Mouse (Mus musculus): Measurements from ENCODE around the gene Zfp940. TPM values are rescaled to one million over a fixed set of nuclear protein-coding genes. Genes with fewer than 3 reads are reported as not detected.

The Zfp940 gene
- polyA plus RNA-seq, 1 experiment: 2.0 TPM

GRCm38 (mm10) chr7:29829804-29830203, 23.7 kb downstream of the Zfp940 start:
- Histone ChIP-seq H3K27ac (replicated peaks; ENCODE audit: low read depth, low read length) (no peak overlapping the region), H3K4me1 (ENCODE audit: control insufficient read depth, insufficient read depth, insufficient read length, low read length) (no peaks in the 10 kb centered on the region), H3K4me3 (ENCODE audit: insufficient read depth, low read depth, low read length) (no peak overlapping the region)

GRCm38 (mm10) chr7:29828001-29828400, 25.5 kb downstream of the Zfp940 start:
- no peak overlapping the region for H3K4me3 ChIP-seq (ENCODE audit: insufficient read depth, low read depth, low read length)
- no peak overlapping the region for H3K27ac ChIP-seq (replicated peaks; ENCODE audit: low read depth, low read length)
- no peaks in the 10 kb centered on the region for H3K4me1 ChIP-seq (ENCODE audit: control insufficient read depth, insufficient read depth, insufficient read length, low read length)

DNA sequence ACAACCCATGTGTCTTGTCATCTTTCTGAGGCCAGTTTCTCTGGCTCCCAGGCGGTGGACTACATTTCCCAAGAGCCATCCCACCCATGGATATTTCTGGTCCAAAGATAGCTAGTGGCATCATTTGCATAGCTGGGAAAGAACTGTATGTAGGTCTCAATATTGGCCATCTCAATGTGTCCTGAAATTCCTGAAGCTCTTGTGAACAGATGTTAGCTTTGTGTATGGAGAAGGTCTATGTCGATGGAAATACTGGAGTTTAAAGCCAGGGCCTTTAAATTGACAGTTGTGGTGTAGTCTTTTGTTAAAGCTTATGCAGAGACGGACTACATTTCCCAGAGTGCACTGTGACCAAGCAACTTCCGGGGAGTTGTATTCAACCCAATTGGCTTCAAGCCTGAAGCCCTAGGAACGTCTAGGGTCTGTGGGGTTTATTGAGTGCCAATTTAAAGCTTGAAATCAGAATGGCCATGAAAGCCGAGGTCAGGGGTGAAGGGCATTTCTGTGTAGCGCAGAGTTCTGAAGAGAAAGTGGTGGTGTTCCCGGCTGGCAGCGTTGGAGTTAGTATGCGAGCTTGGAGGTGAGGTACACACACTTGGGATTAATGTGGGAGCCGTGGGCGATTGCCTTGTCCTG, 34.7 kb downstream of the Zfp940 start:
- Histone ChIP-seq H3K27ac (replicated peaks; ENCODE audit: low read depth, low read length) (peak overlapping the region; percentile 79), H3K4me1 (ENCODE audit: control insufficient read depth, insufficient read depth, insufficient read length, low read length) (peaks cover 9% of the 10 kb centered on the region; the same call in 1 of the 2 replicates), H3K4me3 (ENCODE audit: insufficient read depth, low read depth, low read length) (peak overlapping the region; percentile 85)

DNA sequence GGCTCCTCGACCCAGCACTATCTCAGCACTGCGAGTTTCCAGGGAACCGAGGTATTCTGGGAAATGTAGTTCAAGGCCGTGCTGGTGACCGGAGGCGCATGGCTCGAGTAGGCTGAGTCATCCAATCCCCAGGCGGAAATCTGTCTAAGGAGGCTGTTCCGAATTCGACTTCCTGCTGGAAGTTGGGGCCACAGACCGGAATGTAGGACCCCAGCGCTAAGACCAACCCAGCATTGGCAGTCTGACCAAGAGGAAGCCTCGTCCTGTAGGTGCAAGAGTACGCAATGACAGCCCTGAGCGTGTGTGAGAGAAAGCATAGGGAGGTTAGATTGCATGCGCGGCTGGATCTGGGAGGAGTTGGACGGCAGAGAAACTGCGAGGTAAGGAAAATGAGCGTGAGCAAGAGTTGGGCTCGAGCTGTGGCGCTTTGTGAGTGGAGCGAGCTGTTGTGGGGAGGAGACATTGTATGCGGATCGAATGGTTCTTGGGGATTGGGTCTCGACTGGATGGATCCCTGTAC, 37.5 kb downstream of the Zfp940 start, which contains the start of gene Zfp790:
Zfp790 (plus strand) TSS at position 205 of the 520 bp plus-strand sequence.
- H3K4me3 ChIP-seq (ENCODE audit: insufficient read depth, low read depth, low read length): peak within 1 kb of the TSS; percentile 86
- peak within 1 kb of the TSS; percentile 91 for H3K27ac ChIP-seq (replicated peaks; ENCODE audit: low read depth, low read length)
- peaks cover 9% of the 10 kb centered on the region; the same call in 1 of the 2 replicates for H3K4me1 ChIP-seq (ENCODE audit: control insufficient read depth, insufficient read depth, insufficient read length, low read length)

- Histone ChIP-seq H3K4me3 (ENCODE audit: insufficient read depth, low read depth, low read length) (peak overlapping the region; percentile 67), H3K27ac (replicated peaks; ENCODE audit: low read depth, low read length) (peak overlapping the region; percentile 40; the same call in 1 of the 2 replicates), H3K4me1 (ENCODE audit: control insufficient read depth, insufficient read depth, insufficient read length, low read length) (peaks cover 9% of the 10 kb centered on the region; the same call in 1 of the 2 replicates)
Observed at GRCm38 (mm10) chr7:29815061-29815784, 38.2 kb downstream of the Zfp940 start.

DNA sequence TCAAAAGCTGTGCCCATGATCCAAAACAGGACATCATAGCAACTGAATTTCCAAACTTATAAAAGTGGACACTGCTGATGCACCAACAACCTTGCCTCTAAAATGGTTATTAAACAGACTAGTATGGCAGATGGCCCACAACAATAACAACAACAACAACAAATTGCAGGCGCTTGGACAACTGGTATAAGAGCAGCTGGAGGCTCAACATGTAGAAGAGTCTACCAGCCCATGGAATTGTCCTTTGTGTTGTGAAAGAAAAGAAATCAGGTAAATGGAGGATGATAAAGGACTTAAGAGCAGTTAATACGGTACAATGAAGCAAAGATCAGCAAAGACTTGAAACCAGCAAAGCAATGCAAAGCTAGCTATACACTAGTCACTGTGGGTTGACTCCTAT, 39.1 kb downstream of the Zfp940 start:
- H3K4me3 ChIP-seq (ENCODE audit: insufficient read depth, low read depth, low read length): no peak overlapping the region
- no peak overlapping the region for H3K27ac ChIP-seq (replicated peaks; ENCODE audit: low read depth, low read length)
- H3K4me1 ChIP-seq (ENCODE audit: control insufficient read depth, insufficient read depth, insufficient read length, low read length): peaks cover 9% of the 10 kb centered on the region; the same call in 1 of the 2 replicates

GRCm38 (mm10) chr7:29812244-29812643, 41.2 kb downstream of the Zfp940 start:
- Histone ChIP-seq H3K4me1 (ENCODE audit: control insufficient read depth, insufficient read depth, insufficient read length, low read length) (peaks cover 6% of the 10 kb centered on the region; the same call in 1 of the 2 replicates), H3K27ac (replicated peaks; ENCODE audit: low read depth, low read length) (no peak overlapping the region), H3K4me3 (ENCODE audit: insufficient read depth, low read depth, low read length) (no peak overlapping the region)

DNA sequence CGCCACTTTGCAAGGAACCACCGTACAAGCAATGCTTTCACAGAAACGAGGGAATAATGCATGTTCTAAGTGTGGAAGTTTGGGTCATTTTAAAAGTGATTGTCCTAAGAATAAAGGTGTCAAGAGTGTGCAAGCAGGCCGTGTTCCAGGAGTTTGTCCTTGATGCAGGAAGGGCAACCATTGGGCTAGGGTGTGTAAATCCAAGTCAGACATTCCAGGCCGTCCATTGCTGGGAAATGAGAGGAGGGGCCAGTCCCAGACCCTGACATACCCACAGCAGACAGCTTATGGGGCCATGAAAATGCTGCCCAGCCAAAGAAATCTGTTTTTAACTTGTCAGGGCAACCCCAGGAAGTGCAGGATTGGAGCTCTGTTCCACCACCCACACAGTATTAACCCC, 46.4 kb downstream of the Zfp940 start:
- Histone ChIP-seq H3K4me1 (ENCODE audit: control insufficient read depth, insufficient read depth, insufficient read length, low read length) (no peaks in the 10 kb centered on the region), H3K27ac (replicated peaks; ENCODE audit: low read depth, low read length) (no peak overlapping the region), H3K4me3 (ENCODE audit: insufficient read depth, low read depth, low read length) (no peak overlapping the region)

DNA sequence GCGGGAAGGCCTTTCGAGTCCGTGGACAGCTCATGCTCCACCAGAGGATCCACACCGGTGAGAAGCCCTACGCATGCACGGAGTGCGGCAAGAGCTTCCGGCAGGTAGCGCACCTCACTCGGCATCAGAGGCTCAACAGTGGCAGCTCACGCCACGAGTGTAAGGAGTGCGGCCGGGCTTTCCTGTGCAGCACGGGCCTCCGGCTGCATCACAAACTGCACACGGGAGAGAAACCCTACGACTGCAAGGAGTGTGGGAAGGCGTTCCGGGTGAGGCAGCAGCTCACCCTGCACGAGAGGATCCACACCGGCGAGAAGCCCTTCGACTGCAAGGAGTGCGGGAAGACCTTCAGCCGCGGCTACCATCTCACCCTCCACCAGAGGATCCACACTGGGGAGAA, 60.6 kb downstream of the Zfp940 start:
- Histone ChIP-seq H3K27ac (replicated peaks; ENCODE audit: low read depth, low read length) (no peak overlapping the region), H3K4me3 (ENCODE audit: insufficient read depth, low read depth, low read length) (no peak overlapping the region), H3K4me1 (ENCODE audit: control insufficient read depth, insufficient read depth, insufficient read length, low read length) (no peaks in the 10 kb centered on the region)

GRCm38 (mm10) chr7:29785888-29786287, 67.6 kb downstream of the Zfp940 start:
- Histone ChIP-seq H3K27ac (replicated peaks; ENCODE audit: low read depth, low read length) (no peak overlapping the region), H3K4me3 (ENCODE audit: insufficient read depth, low read depth, low read length) (peak overlapping the region; percentile 21), H3K4me1 (ENCODE audit: control insufficient read depth, insufficient read depth, insufficient read length, low read length) (no peaks in the 10 kb centered on the region)

- Histone ChIP-seq H3K27ac (replicated peaks; ENCODE audit: low read depth, low read length) (no peak overlapping the region), H3K4me3 (ENCODE audit: insufficient read depth, low read depth, low read length) (peak overlapping the region; percentile 27), H3K4me1 (ENCODE audit: control insufficient read depth, insufficient read depth, insufficient read length, low read length) (no peaks in the 10 kb centered on the region)
Observed at GRCm38 (mm10) chr7:29785023-29785422, 68.4 kb downstream of the Zfp940 start.

DNA sequence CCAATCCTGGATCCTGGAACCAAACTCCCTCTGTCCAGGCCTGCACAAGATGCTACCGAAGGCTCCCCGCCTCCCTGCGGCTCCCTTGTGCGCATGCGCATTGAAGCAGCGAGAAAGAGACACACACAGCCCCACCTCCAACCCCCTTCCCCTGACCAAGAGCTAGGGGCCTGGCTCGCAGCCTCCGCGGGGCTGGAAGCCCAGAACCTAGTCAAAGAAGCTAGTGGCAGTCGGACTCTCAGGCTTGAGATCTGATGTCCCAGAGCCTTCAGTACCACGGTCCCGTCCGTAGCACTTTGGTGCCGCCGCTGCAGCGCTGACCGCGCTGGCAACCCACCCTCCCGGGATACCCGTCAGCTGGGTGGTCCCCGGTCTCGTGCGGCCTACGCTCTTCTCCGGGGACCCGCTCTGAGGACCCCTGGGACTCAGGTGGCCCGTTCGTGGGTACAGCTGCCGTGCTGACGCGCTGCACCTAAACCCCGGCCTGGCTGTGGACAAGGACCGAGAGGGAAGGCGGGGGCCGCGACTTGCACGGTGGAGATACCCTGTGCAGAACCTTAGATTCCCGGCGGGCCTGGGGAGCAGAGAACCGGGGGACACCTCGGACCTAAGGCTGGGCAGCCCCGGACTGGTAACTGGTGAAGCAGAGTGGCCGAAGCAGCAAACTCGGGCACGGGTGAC, 69.5 kb downstream of the Zfp940 start, which contains the start of gene Zfp30:
Zfp30 (plus strand) TSS at position 128 of the 681 bp plus-strand sequence.
- Histone ChIP-seq H3K4me3 (ENCODE audit: insufficient read depth, low read depth, low read length) (peak within 1 kb of the TSS; percentile 75), H3K27ac (replicated peaks; ENCODE audit: low read depth, low read length) (no peak within 1 kb of the TSS), H3K4me1 (ENCODE audit: control insufficient read depth, insufficient read depth, insufficient read length, low read length) (no peaks in the 10 kb centered on the region)
